Mouse (Mus musculus): ENCODE data around the gene Dctn3.

DNA sequence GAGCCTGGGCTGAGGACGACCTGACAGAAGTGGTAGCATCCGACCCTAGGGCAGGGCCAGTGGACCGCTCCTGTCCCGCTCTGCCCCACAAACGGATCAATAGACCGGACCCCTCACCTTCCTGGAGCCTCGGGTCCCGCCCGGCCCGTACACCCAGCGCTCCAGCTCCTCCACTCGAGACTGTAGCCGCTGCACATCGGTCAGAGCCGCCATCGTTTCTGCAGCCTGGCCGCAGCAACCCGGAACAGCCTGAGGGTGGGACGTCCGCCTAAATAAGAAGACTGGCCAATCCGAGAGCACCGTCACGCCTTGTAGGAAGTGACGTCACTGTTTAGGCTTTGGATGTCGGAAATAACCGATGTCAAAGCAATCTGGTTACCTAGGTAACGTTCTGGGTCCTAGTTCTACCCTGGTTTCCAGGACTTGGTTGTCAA lies at the start of gene Dctn3:
- no peak for TF ChIP-seq EP300 (IDR thresholded peaks at IDR 0.05; ENCODE audit: low read depth)
- TF ChIP-seq CTCF (IDR thresholded peaks at IDR 0.05; ENCODE audit: low read depth), result no peak

Data from liver, postnatal 0 days (tissue).